Mouse (Mus musculus): ENCODE results near the gene Nos2. TPM values are rescaled to one million over a fixed set of nuclear protein-coding genes. Genes with fewer than 3 reads are reported as not detected.
"Not testable (repeated sequence)": the region's sequence is repeated elsewhere in the genome, so short reads cannot be mapped to it uniquely, and the experiment has no call there.

Gene Nos2
- polyA plus RNA-seq, 1 experiment from 2014 or later = 1.1 TPM

- WGBS = 72% methylated on average over 4 of the region's 4 CpGs
- H3K27me3 ChIP-seq = no peaks in the 10 kb centered on the region
- no peaks in the 10 kb centered on the region for H3K9me3 ChIP-seq
- H3K4me2 ChIP-seq (replicated peaks) = no peak overlapping the region
- H3K27ac ChIP-seq = no peak overlapping the region
- H3K9ac ChIP-seq = no peak overlapping the region
- H3K4me3 ChIP-seq = no peak overlapping the region
- ATAC-seq (ENCODE audit: insufficient number of reproducible peaks, insufficient read depth, low FRiP score, low TSS enrichment) = no peak
- no peaks in the 10 kb centered on the region for H3K4me1 ChIP-seq
- H3K36me3 ChIP-seq = no peaks in the 10 kb centered on the region
Measured at GRCm38 (mm10) chr11:78980083-78980634, 59.6 kb downstream of the Nos2 start.

- Histone ChIP-seq H3K27ac (no peak overlapping the region), H3K9ac (no peak overlapping the region), H3K4me2 (replicated peaks) (no peak overlapping the region), H3K4me3 (no peak overlapping the region), H3K9me3 (no peaks in the 10 kb centered on the region), H3K27me3 (no peaks in the 10 kb centered on the region), H3K4me1 (no peaks in the 10 kb centered on the region), H3K36me3 (no peaks in the 10 kb centered on the region)
- 86% methylated on average over 2 of the region's 2 CpGs for WGBS
- ATAC-seq (ENCODE audit: insufficient number of reproducible peaks, insufficient read depth, low FRiP score, low TSS enrichment) = no peak
Measured at GRCm38 (mm10) chr11:78982042-78982441, 61.5 kb downstream of the Nos2 start.

GRCm38 (mm10) chr11:78982513-78983291 lies 62.1 kb downstream of the Nos2 start:
- Histone ChIP-seq H3K27me3 (no peaks in the 10 kb centered on the region), H3K4me3 (no peak overlapping the region), H3K4me2 (replicated peaks) (no peak overlapping the region), H3K9me3 (no peaks in the 10 kb centered on the region), H3K4me1 (no peaks in the 10 kb centered on the region), H3K27ac (no peak overlapping the region), H3K36me3 (no peaks in the 10 kb centered on the region), H3K9ac (no peak overlapping the region)
- ATAC-seq (ENCODE audit: insufficient number of reproducible peaks, insufficient read depth, low FRiP score, low TSS enrichment) = no peak
- WGBS = 75% methylated on average over 12 of the region's 12 CpGs

- WGBS = 84% methylated on average over 7 of the region's 7 CpGs
- H3K4me2 ChIP-seq (replicated peaks) = no peak overlapping the region
Measured at GRCm38 (mm10) chr11:78983539-78983938, 63.0 kb downstream of the Nos2 start.

GRCm38 (mm10) chr11:78984483-78985177 lies 64.0 kb downstream of the Nos2 start, which contains the start of gene Lgals9:
Gene Lgals9, minus strand, starts transcription at chr11:78984946.
- 78% methylated on average over 10 of the region's 10 CpGs for WGBS
- Histone ChIP-seq H3K27me3 (no peaks in the 10 kb centered on the region), H3K4me1 (no peaks in the 10 kb centered on the region), H3K27ac (no peak within 1 kb of the TSS), H3K9ac (no peak within 1 kb of the TSS), H3K9me3 (no peaks in the 10 kb centered on the region), H3K36me3 (no peaks in the 10 kb centered on the region), H3K4me3 (no peak within 1 kb of the TSS), H3K4me2 (replicated peaks) (no peak within 1 kb of the TSS)
- ATAC-seq (ENCODE audit: insufficient number of reproducible peaks, insufficient read depth, low FRiP score, low TSS enrichment) = no peak

More at GRCm38 (mm10) chr11:78983539-78983938, 63.0 kb downstream of the Nos2 start:
- no peak overlapping the region for H3K9ac ChIP-seq
- no peaks in the 10 kb centered on the region for H3K4me1 ChIP-seq
- H3K9me3 ChIP-seq = no peaks in the 10 kb centered on the region
- H3K27me3 ChIP-seq = no peaks in the 10 kb centered on the region
- ATAC-seq (ENCODE audit: insufficient number of reproducible peaks, insufficient read depth, low FRiP score, low TSS enrichment) = no peak
- no peak overlapping the region for H3K4me3 ChIP-seq
- no peak overlapping the region for H3K27ac ChIP-seq
- H3K36me3 ChIP-seq = no peaks in the 10 kb centered on the region

GRCm38 (mm10) chr11:78985505-78985904 lies 64.9 kb downstream of the Nos2 start:
- Histone ChIP-seq H3K36me3 (no peaks in the 10 kb centered on the region), H3K4me1 (no peaks in the 10 kb centered on the region), H3K4me3 (no peak overlapping the region), H3K27me3 (no peaks in the 10 kb centered on the region), H3K27ac (no peak overlapping the region), H3K9ac (no peak overlapping the region), H3K4me2 (replicated peaks) (no peak overlapping the region), H3K9me3 (peaks cover 4% of the 10 kb centered on the region; the same call in 1 of the 2 replicates)
- no peak for ATAC-seq (ENCODE audit: insufficient number of reproducible peaks, insufficient read depth, low FRiP score, low TSS enrichment)

GRCm38 (mm10) chr11:78986311-78987002 lies 65.9 kb downstream of the Nos2 start:
- no peak for ATAC-seq (ENCODE audit: insufficient number of reproducible peaks, insufficient read depth, low FRiP score, low TSS enrichment)
- WGBS = 88% methylated on average over 10 of the region's 10 CpGs
- Histone ChIP-seq H3K4me3 (no peak overlapping the region), H3K36me3 (no peaks in the 10 kb centered on the region), H3K27me3 (no peaks in the 10 kb centered on the region), H3K4me1 (no peaks in the 10 kb centered on the region), H3K4me2 (replicated peaks) (no peak overlapping the region), H3K9ac (no peak overlapping the region), H3K27ac (no peak overlapping the region), H3K9me3 (peaks cover 4% of the 10 kb centered on the region; the same call in 1 of the 2 replicates)

- H3K4me3 ChIP-seq; H3K4me1 ChIP-seq; ATAC-seq (ENCODE audit: insufficient number of reproducible peaks, insufficient read depth, low FRiP score, low TSS enrichment); H3K9me3 ChIP-seq; H3K4me2 ChIP-seq (replicated peaks); H3K27ac ChIP-seq; H3K27me3 ChIP-seq; H3K36me3 ChIP-seq; H3K9ac ChIP-seq: not testable (repeated sequence)
- 91% methylated on average over 11 of the region's 11 CpGs for WGBS
Measured at GRCm38 (mm10) chr11:78989206-78989605, 68.6 kb downstream of the Nos2 start.

- no peaks in the 10 kb centered on the region for H3K4me1 ChIP-seq
- H3K9me3 ChIP-seq = peaks cover 7% of the 10 kb centered on the region; the same call in 1 of the 2 replicates
- WGBS = 93% methylated on average over 9 of the region's 9 CpGs
- no peak overlapping the region for H3K9ac ChIP-seq
- no peaks in the 10 kb centered on the region for H3K36me3 ChIP-seq
- ATAC-seq (ENCODE audit: insufficient number of reproducible peaks, insufficient read depth, low FRiP score, low TSS enrichment) = no peak
- H3K4me3 ChIP-seq = no peak overlapping the region
- no peak overlapping the region for H3K27ac ChIP-seq
- no peaks in the 10 kb centered on the region for H3K27me3 ChIP-seq
- H3K4me2 ChIP-seq (replicated peaks) = no peak overlapping the region
Measured at GRCm38 (mm10) chr11:78990096-78990495, 69.5 kb downstream of the Nos2 start.

GRCm38 (mm10) chr11:78990875-78991543 lies 70.4 kb downstream of the Nos2 start:
- H3K4me3 ChIP-seq; H3K4me2 ChIP-seq (replicated peaks); H3K27ac ChIP-seq; H3K9me3 ChIP-seq; H3K27me3 ChIP-seq; H3K9ac ChIP-seq; ATAC-seq (ENCODE audit: insufficient number of reproducible peaks, insufficient read depth, low FRiP score, low TSS enrichment); H3K4me1 ChIP-seq; H3K36me3 ChIP-seq: not testable (repeated sequence)
- WGBS = 68% methylated on average over 5 of the region's 5 CpGs

- no peak overlapping the region for H3K27ac ChIP-seq
- no peaks in the 10 kb centered on the region for H3K36me3 ChIP-seq
- H3K4me2 ChIP-seq (replicated peaks) = no peak overlapping the region
- no peak overlapping the region for H3K9ac ChIP-seq
- 68% methylated on average over 6 of the region's 6 CpGs for WGBS
- peaks cover 7% of the 10 kb centered on the region; the same call in 1 of the 2 replicates for H3K9me3 ChIP-seq
- H3K4me3 ChIP-seq = no peak overlapping the region
- ATAC-seq (ENCODE audit: insufficient number of reproducible peaks, insufficient read depth, low FRiP score, low TSS enrichment) = no peak
- no peaks in the 10 kb centered on the region; the same call in none of the 2 replicates for H3K4me1 ChIP-seq
- no peaks in the 10 kb centered on the region for H3K27me3 ChIP-seq
Measured at GRCm38 (mm10) chr11:78999118-78999517, 78.5 kb downstream of the Nos2 start.

Measured in embryonic facial prominence, embryonic 12.5 days (tissue).